Mouse (Mus musculus): ENCODE results near the gene Krt80. TPM values are rescaled to one million over a fixed set of nuclear protein-coding genes. Genes with fewer than 3 reads are reported as not detected.

Gene Krt80
- polyA plus RNA-seq, 1 experiment from 2014 or later: 0.09 TPM

- Histone ChIP-seq H3K4me2 (replicated peaks; ENCODE audit: low read depth, low read length) (no peak overlapping the region), H3K4me3 (ENCODE audit: low read depth, low read length) (no peak overlapping the region), H3K27me3 (ENCODE audit: control insufficient read depth, insufficient read depth, low read length) (no peaks in the 10 kb centered on the region), H3K9me3 (ENCODE audit: control insufficient read depth, low read length) (no peaks in the 10 kb centered on the region), H3K9ac (ENCODE audit: low read depth, low read length) (no peak overlapping the region), H3K4me1 (replicated peaks; ENCODE audit: control insufficient read depth, insufficient read depth, low read length) (no peaks in the 10 kb centered on the region), H3K27ac (ENCODE audit: low read depth, low read length) (no peak overlapping the region), H3K36me3 (ENCODE audit: control insufficient read depth, insufficient read depth, low read length) (no peaks in the 10 kb centered on the region)
- ATAC-seq (ENCODE audit: low FRiP score): no peak
- no peak for DNase-seq (ENCODE audit: low spot score)
- WGBS: 74% methylated on average over 15 of the region's 15 CpGs
Observed at GRCm38 (mm10) chr15:101371141-101371985, 1.4 kb upstream of the Krt80 start.

- no peak for DNase-seq (ENCODE audit: low spot score)
- WGBS: 37% methylated on average over 12 of the region's 12 CpGs
- no peaks in the 10 kb centered on the region for H3K36me3 ChIP-seq (ENCODE audit: control insufficient read depth, insufficient read depth, low read length)
Observed at GRCm38 (mm10) chr15:101369382-101370100, 421 bp downstream of the Krt80 start.

GRCm38 (mm10) chr15:101368502-101369381 lies 1.2 kb downstream of the Krt80 start:
- 65% methylated on average over 11 of the region's 11 CpGs for WGBS
- Histone ChIP-seq H3K27me3 (ENCODE audit: control insufficient read depth, insufficient read depth, low read length) (no peaks in the 10 kb centered on the region), H3K4me2 (replicated peaks; ENCODE audit: low read depth, low read length) (no peak overlapping the region), H3K9ac (ENCODE audit: low read depth, low read length) (no peak overlapping the region), H3K36me3 (ENCODE audit: control insufficient read depth, insufficient read depth, low read length) (no peaks in the 10 kb centered on the region), H3K27ac (ENCODE audit: low read depth, low read length) (no peak overlapping the region), H3K4me3 (ENCODE audit: low read depth, low read length) (no peak overlapping the region), H3K9me3 (ENCODE audit: control insufficient read depth, low read length) (no peaks in the 10 kb centered on the region), H3K4me1 (replicated peaks; ENCODE audit: control insufficient read depth, insufficient read depth, low read length) (no peaks in the 10 kb centered on the region)
- DNase-seq (ENCODE audit: low spot score) (no peak), ATAC-seq (ENCODE audit: low FRiP score) (no peak)

More at GRCm38 (mm10) chr15:101369382-101370100, 421 bp downstream of the Krt80 start:
- ATAC-seq (ENCODE audit: low FRiP score): no peak
- no peak overlapping the region for H3K9ac ChIP-seq (ENCODE audit: low read depth, low read length)
- no peak overlapping the region for H3K27ac ChIP-seq (ENCODE audit: low read depth, low read length)
- no peak overlapping the region for H3K4me2 ChIP-seq (replicated peaks; ENCODE audit: low read depth, low read length)
- no peaks in the 10 kb centered on the region for H3K4me1 ChIP-seq (replicated peaks; ENCODE audit: control insufficient read depth, insufficient read depth, low read length)
- no peaks in the 10 kb centered on the region for H3K9me3 ChIP-seq (ENCODE audit: control insufficient read depth, low read length)
- no peak overlapping the region for H3K4me3 ChIP-seq (ENCODE audit: low read depth, low read length)
- H3K27me3 ChIP-seq (ENCODE audit: control insufficient read depth, insufficient read depth, low read length): no peaks in the 10 kb centered on the region

- no peaks in the 10 kb centered on the region for H3K9me3 ChIP-seq (ENCODE audit: control insufficient read depth, low read length)
- H3K4me3 ChIP-seq (ENCODE audit: low read depth, low read length): no peak overlapping the region
- no peak overlapping the region for H3K9ac ChIP-seq (ENCODE audit: low read depth, low read length)
- H3K4me1 ChIP-seq (replicated peaks; ENCODE audit: control insufficient read depth, insufficient read depth, low read length): no peaks in the 10 kb centered on the region
- DNase-seq (ENCODE audit: low spot score) (no peak), ATAC-seq (ENCODE audit: low FRiP score) (no peak)
- H3K4me2 ChIP-seq (replicated peaks; ENCODE audit: low read depth, low read length): no peak overlapping the region
- no peaks in the 10 kb centered on the region for H3K27me3 ChIP-seq (ENCODE audit: control insufficient read depth, insufficient read depth, low read length)
- H3K27ac ChIP-seq (ENCODE audit: low read depth, low read length): no peak overlapping the region
- no peaks in the 10 kb centered on the region for H3K36me3 ChIP-seq (ENCODE audit: control insufficient read depth, insufficient read depth, low read length)
- 93% methylated on average over 6 of the region's 6 CpGs for WGBS
Observed at GRCm38 (mm10) chr15:101368015-101368414, 1.9 kb downstream of the Krt80 start.

GRCm38 (mm10) chr15:101367497-101367896 lies 2.5 kb downstream of the Krt80 start:
- no peaks in the 10 kb centered on the region for H3K9me3 ChIP-seq (ENCODE audit: control insufficient read depth, low read length)
- no peak for ATAC-seq (ENCODE audit: low FRiP score)
- H3K4me3 ChIP-seq (ENCODE audit: low read depth, low read length): no peak overlapping the region
- H3K27me3 ChIP-seq (ENCODE audit: control insufficient read depth, insufficient read depth, low read length): no peaks in the 10 kb centered on the region
- no peak for DNase-seq (ENCODE audit: low spot score)
- no peak overlapping the region for H3K4me2 ChIP-seq (replicated peaks; ENCODE audit: low read depth, low read length)
- no peaks in the 10 kb centered on the region for H3K4me1 ChIP-seq (replicated peaks; ENCODE audit: control insufficient read depth, insufficient read depth, low read length)
- WGBS: 76% methylated on average over 8 of the region's 8 CpGs
- H3K9ac ChIP-seq (ENCODE audit: low read depth, low read length): no peak overlapping the region
- no peak overlapping the region for H3K27ac ChIP-seq (ENCODE audit: low read depth, low read length)
- no peaks in the 10 kb centered on the region for H3K36me3 ChIP-seq (ENCODE audit: control insufficient read depth, insufficient read depth, low read length)

- Histone ChIP-seq H3K4me1 (replicated peaks; ENCODE audit: control insufficient read depth, insufficient read depth, low read length) (no peaks in the 10 kb centered on the region), H3K9ac (ENCODE audit: low read depth, low read length) (no peak overlapping the region), H3K4me3 (ENCODE audit: low read depth, low read length) (no peak overlapping the region), H3K27ac (ENCODE audit: low read depth, low read length) (no peak overlapping the region), H3K9me3 (ENCODE audit: control insufficient read depth, low read length) (no peaks in the 10 kb centered on the region), H3K27me3 (ENCODE audit: control insufficient read depth, insufficient read depth, low read length) (no peaks in the 10 kb centered on the region), H3K36me3 (ENCODE audit: control insufficient read depth, insufficient read depth, low read length) (no peaks in the 10 kb centered on the region), H3K4me2 (replicated peaks; ENCODE audit: low read depth, low read length) (no peak overlapping the region)
- ATAC-seq (ENCODE audit: low FRiP score) (no peak), DNase-seq (ENCODE audit: low spot score) (no peak)
- 56% methylated on average over 2 of the region's 2 CpGs for WGBS
Observed at GRCm38 (mm10) chr15:101366926-101367325, 3.0 kb downstream of the Krt80 start.

GRCm38 (mm10) chr15:101366482-101366881 lies 3.5 kb downstream of the Krt80 start:
- Histone ChIP-seq H3K27me3 (ENCODE audit: control insufficient read depth, insufficient read depth, low read length) (no peaks in the 10 kb centered on the region), H3K4me2 (replicated peaks; ENCODE audit: low read depth, low read length) (no peak overlapping the region), H3K9ac (ENCODE audit: low read depth, low read length) (no peak overlapping the region), H3K4me3 (ENCODE audit: low read depth, low read length) (no peak overlapping the region), H3K27ac (ENCODE audit: low read depth, low read length) (no peak overlapping the region), H3K4me1 (replicated peaks; ENCODE audit: control insufficient read depth, insufficient read depth, low read length) (no peaks in the 10 kb centered on the region), H3K36me3 (ENCODE audit: control insufficient read depth, insufficient read depth, low read length) (no peaks in the 10 kb centered on the region), H3K9me3 (ENCODE audit: control insufficient read depth, low read length) (no peaks in the 10 kb centered on the region)
- 26% methylated on average over 3 of the region's 3 CpGs for WGBS
- DNase-seq (ENCODE audit: low spot score): no peak
- ATAC-seq (ENCODE audit: low FRiP score): no peak

GRCm38 (mm10) chr15:101365721-101366120 lies 4.2 kb downstream of the Krt80 start:
- no peak for DNase-seq (ENCODE audit: low spot score)
- H3K4me1 ChIP-seq (replicated peaks; ENCODE audit: control insufficient read depth, insufficient read depth, low read length): no peaks in the 10 kb centered on the region
- WGBS: 77% methylated on average over 4 of the region's 4 CpGs
- no peaks in the 10 kb centered on the region for H3K36me3 ChIP-seq (ENCODE audit: control insufficient read depth, insufficient read depth, low read length)
- no peak overlapping the region for H3K27ac ChIP-seq (ENCODE audit: low read depth, low read length)
- H3K4me2 ChIP-seq (replicated peaks; ENCODE audit: low read depth, low read length): no peak overlapping the region
- no peak for ATAC-seq (ENCODE audit: low FRiP score)
- H3K27me3 ChIP-seq (ENCODE audit: control insufficient read depth, insufficient read depth, low read length): no peaks in the 10 kb centered on the region
- H3K4me3 ChIP-seq (ENCODE audit: low read depth, low read length): no peak overlapping the region
- no peaks in the 10 kb centered on the region for H3K9me3 ChIP-seq (ENCODE audit: control insufficient read depth, low read length)
- H3K9ac ChIP-seq (ENCODE audit: low read depth, low read length): no peak overlapping the region

Data from hindbrain, embryonic 11.5 days (tissue).